Mouse (Mus musculus) hindbrain, postnatal 0 days (tissue): ENCODE measurements around the gene Specc1. TPM values are rescaled to one million over a fixed set of nuclear protein-coding genes. Genes with fewer than 3 reads are reported as not detected.

ENCODE experiments used
- ATAC-seq: fragments of 200-750 bp; cut with Nextera tagmentation; 2 replicates; pipeline ENCODE4 v1.8.0; 2017; ENCODE audit warnings: mild to moderate bottlenecking, moderate TSS enrichment, moderate library complexity
- DNase-seq: peaks from one replicate; pipeline ENCODE4 v3.0.0-alpha.2; 2015; ENCODE audit warnings: low spot score
- H3K27ac ChIP-seq: fragments of 300-500 bp; sonication (generic); 2 replicates; pipeline ENCODE4 v1.5.1; 2014; ENCODE audit warnings: mild to moderate bottlenecking
- H3K27me3 ChIP-seq: fragments of 300-500 bp; sonication (generic); 2 replicates; pipeline ENCODE4 v1.6.1; 2014; ENCODE audit warnings: low read length, mixed read lengths; ENCODE audit not compliant: insufficient read depth
- H3K36me3 ChIP-seq: fragments of 300-500 bp; sonication (generic); 2 replicates; pipeline ENCODE4 v1.6.1; 2014; ENCODE audit warnings: low read length, mixed read lengths; ENCODE audit not compliant: insufficient read depth
- H3K4me1 ChIP-seq: fragments of 300-500 bp; sonication (generic); 2 replicates; pipeline ENCODE4 v1.6.1; 2014; ENCODE audit warnings: antibody characterized with exemption, low read length, mixed read lengths; ENCODE audit not compliant: insufficient read depth
- H3K4me2 ChIP-seq: fragments of 300-500 bp; sonication (generic); 2 replicates; pipeline ENCODE4 v1.6.1; 2014; ENCODE audit warnings: low read depth, mild to moderate bottlenecking, low read length, moderate library complexity, mixed read lengths
- H3K4me3 ChIP-seq: fragments of 300-500 bp; sonication (generic); 2 replicates; pipeline ENCODE4 v1.5.1; 2014; ENCODE audit warnings: low read length
- H3K9ac ChIP-seq: fragments of 300-500 bp; sonication (generic); replicated peaks from 2 replicates; pipeline ENCODE4 v1.6.1; 2014; ENCODE audit warnings: mild to moderate bottlenecking, low read length, moderate library complexity, mixed read lengths
- H3K9me3 ChIP-seq: fragments of 300-500 bp; sonication (generic); 2 replicates; pipeline ENCODE4 v1.6.1; 2016; ENCODE audit warnings: low read length, mixed read lengths
- CTCF ChIP-seq: IDR thresholded peaks from 2 replicates; pipeline ENCODE4 v1.5.1; 2016; ENCODE audit warnings: antibody characterized with exemption, control low read depth, low read depth
- WGBS: fragments of 180-500 bp; shearing (Covaris S2); extraction: QIAGEN DNeasy Blood & Tissue Kit; methylation state at CpG from one replicate; pipeline ENCODE4 v1.1.7; 2014; 5-methylcytosine and 5-hydroxymethylcytosine counted together
- polyA plus RNA-seq: library from polyadenylated mRNA; unstranded; fragments of >200 nt; fragmentation: Nextera tagmentation; extraction: Ambion mirVana; gene quantifications from 2 replicates; pipeline ENCODE4 v1.2.1, GENCODE M21; 2015
- total RNA-seq: library from RNA; depleted of rRNA; stranded (reverse); fragments of >200 nt; gene quantifications from 2 replicates; pipeline ENCODE4 v1.2.3, GENCODE M21; 2014

Gene Specc1
- total and polyA plus RNA-seq, 2 experiments from 2014 or later, result 20.7 to 34.0 TPM

GRCm38 (mm10) chr11:62240631-62241261 lies 284.2 kb downstream of the Specc1 start:
- no peaks in the 10 kb centered on the region for H3K36me3 ChIP-seq
- no peak overlapping the region for H3K4me3 ChIP-seq
- H3K9ac ChIP-seq, result no peak overlapping the region
- no peak overlapping the region for H3K4me2 ChIP-seq
- H3K9me3 ChIP-seq, result no peaks in the 10 kb centered on the region
- DNase-seq (no peak), ATAC-seq (no peak)
- no peaks in the 10 kb centered on the region for H3K4me1 ChIP-seq
- H3K27me3 ChIP-seq, result no peaks in the 10 kb centered on the region
- no peak overlapping the region for H3K27ac ChIP-seq
- 79% methylated on average over 12 of the region's 12 CpGs for WGBS
- no peak for TF ChIP-seq CTCF

DNA sequence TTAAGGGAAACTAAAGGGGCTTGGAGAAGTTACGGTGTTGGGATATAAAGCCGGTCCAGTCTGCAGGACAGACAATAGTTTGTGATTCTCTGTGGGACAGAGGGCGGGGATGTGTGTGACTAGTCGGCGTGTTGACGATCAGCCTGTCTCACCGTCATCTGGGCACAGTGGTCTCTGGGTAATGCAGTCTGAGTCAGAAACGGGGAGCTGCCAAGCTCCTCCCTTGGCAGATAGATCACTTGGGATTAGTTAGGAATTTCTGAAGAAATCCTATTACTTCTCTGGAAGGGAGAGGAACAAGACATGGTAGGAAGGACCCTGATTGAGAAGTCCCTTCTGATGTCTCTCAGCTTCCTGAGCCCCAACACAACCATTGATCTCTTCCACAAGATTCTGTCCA lies 287.3 kb downstream of the Specc1 start:
- ATAC-seq, result no peak
- TF ChIP-seq CTCF, result no peak
- no peak for DNase-seq
- no peaks in the 10 kb centered on the region for H3K27me3 ChIP-seq
- 80% methylated on average over 8 of the region's 8 CpGs for WGBS
- no peak overlapping the region for H3K27ac ChIP-seq
- H3K9me3 ChIP-seq, result no peaks in the 10 kb centered on the region
- no peak overlapping the region for H3K4me2 ChIP-seq
- no peak overlapping the region for H3K4me3 ChIP-seq
- no peak overlapping the region for H3K9ac ChIP-seq
- H3K36me3 ChIP-seq, result no peaks in the 10 kb centered on the region
- H3K4me1 ChIP-seq, result no peaks in the 10 kb centered on the region

DNA sequence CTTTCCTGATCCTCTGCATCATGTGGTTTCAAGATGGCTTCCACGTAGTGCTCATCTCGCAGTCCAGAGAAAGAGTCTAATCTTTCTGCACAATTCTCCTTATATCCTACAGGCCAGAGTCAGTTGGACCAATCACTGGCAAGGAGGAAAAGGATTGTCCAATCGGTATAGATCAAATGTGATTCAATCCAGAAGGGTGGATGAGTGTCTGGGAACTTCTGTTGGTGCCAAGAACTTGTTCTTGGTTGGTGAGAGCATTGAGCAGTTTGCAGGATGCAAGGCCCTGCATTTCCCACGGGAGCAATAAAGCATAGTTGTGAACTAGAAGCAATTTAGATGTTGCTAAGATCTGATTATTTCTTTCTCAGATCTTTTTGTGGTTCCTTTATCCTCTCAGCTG lies 287.9 kb downstream of the Specc1 start:
- Histone ChIP-seq H3K27me3 (no peaks in the 10 kb centered on the region), H3K9me3 (no peaks in the 10 kb centered on the region), H3K4me2 (no peak overlapping the region), H3K4me1 (peaks cover 3% of the 10 kb centered on the region; the same call in 1 of the 2 replicates), H3K4me3 (no peak overlapping the region), H3K9ac (no peak overlapping the region), H3K27ac (no peak overlapping the region), H3K36me3 (no peaks in the 10 kb centered on the region)
- DNase-seq (no peak), ATAC-seq (no peak)
- 91% methylated on average over 4 of the region's 4 CpGs for WGBS
- no peak for TF ChIP-seq CTCF

GRCm38 (mm10) chr11:62247759-62248400 lies 291.3 kb downstream of the Specc1 start:
- ATAC-seq, result no peak

DNA sequence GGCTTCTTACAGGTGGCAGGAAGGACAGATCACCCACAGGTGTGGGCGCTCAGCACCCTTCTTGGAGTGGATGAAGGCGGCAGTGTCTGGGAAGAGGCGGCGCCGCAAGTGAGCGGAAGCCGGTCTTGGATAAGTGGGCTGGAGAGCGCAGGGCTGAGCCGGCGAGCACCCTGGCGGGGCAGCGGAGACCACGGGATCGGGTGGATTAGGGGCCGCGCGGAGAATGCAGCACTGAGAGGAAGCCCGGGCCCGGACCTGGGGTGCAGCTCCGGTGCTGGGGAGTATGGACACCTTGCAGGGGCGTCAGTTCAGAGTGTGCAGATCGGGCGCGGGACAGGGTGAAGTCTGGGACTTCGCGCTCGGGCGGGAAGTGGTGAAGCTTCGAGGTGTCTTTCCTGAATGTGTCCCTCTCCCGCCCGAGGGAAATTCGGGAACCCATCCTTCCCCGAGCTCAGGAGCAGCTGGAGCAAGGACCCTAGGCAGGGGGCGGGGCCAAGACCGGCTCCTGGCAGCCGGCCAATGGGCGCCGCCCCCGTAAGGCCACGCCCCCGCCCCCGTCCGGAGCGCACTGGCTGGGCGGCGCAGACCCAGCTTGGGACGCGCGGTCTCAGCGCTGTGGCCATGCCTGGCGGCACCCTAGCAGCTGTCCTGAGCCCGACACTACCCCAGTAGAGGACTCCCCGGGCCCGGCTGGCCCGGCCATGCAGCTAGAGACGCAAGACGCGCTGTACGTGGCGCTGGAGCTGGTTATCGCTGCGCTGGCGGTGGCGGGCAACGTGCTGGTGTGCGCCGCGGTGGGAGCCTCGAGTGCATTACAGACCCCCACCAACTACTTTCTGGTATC lies 292.1 kb downstream of the Specc1 start, which contains the start of gene Adora2b:
TSS of gene Adora2b (plus strand) at position 584 of the 844 bp plus-strand sequence.
- peaks cover 4% of the 10 kb centered on the region; the same call in 1 of the 2 replicates for H3K4me1 ChIP-seq
- peak; percentile 77 for DNase-seq
- H3K9me3 ChIP-seq, result no peaks in the 10 kb centered on the region
- ATAC-seq, result peak; percentile 89
- WGBS, result under 1% methylated on average over 64 of the region's 69 CpGs
- H3K4me3 ChIP-seq, result peak within 1 kb of the TSS; percentile 61
- H3K9ac ChIP-seq, result peak within 1 kb of the TSS; percentile 48
- no peak for TF ChIP-seq CTCF
- no peaks in the 10 kb centered on the region for H3K36me3 ChIP-seq
- peak within 1 kb of the TSS; percentile 46 for H3K27ac ChIP-seq
- peak within 1 kb of the TSS; percentile 100 for H3K4me2 ChIP-seq
- H3K27me3 ChIP-seq, result no peaks in the 10 kb centered on the region

More at GRCm38 (mm10) chr11:62247759-62248400, 291.3 kb downstream of the Specc1 start:
- no peak for TF ChIP-seq CTCF
- H3K36me3 ChIP-seq, result no peaks in the 10 kb centered on the region
- peaks cover 4% of the 10 kb centered on the region; the same call in 1 of the 2 replicates for H3K4me1 ChIP-seq
- H3K9ac ChIP-seq, result peak overlapping the region; percentile 48
- no peak overlapping the region for H3K27ac ChIP-seq
- 39% methylated on average over 18 of the region's 18 CpGs for WGBS
- no peaks in the 10 kb centered on the region for H3K27me3 ChIP-seq
- no peak for DNase-seq
- peak overlapping the region; percentile 61 for H3K4me3 ChIP-seq
- H3K9me3 ChIP-seq, result no peaks in the 10 kb centered on the region
- H3K4me2 ChIP-seq, result peak overlapping the region; percentile 100

DNA sequence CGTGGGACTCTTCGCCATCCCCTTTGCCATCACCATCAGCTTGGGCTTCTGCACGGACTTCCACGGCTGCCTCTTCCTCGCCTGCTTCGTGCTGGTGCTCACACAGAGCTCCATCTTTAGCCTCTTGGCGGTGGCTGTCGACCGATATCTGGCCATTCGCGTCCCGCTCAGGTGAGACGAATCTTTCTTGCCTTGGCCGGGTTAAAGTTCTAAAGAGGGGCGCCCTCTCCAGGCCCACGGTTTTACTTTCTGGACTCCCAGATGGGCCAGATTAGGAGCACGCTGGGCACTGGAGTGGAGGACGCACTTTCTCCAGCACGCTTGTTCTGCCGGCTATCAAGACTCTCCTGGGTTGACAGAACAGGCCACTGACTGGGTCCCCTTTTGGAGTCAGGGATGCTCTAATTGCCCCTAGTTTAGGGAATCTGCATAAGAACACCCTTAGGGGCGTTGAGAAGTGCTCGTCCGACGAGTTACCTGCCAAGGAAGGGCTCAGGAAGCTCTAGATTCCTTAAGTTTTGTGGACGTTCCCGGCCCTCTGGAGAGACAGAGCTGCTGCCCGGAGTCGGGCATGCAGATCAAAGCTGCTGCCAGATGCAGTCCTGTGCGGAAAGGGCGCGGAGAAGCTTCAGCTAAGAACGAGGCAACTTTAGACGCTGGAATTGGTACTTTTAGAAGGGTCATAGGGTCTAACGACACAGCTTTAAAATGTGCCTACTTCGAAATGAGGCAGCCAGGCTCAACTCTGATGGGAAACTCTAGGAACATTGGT lies 292.9 kb downstream of the Specc1 start:
- WGBS, result 2% methylated on average over 35 of the region's 35 CpGs
- TF ChIP-seq CTCF, result no peak
- DNase-seq, result peak; percentile 41
- Histone ChIP-seq H3K4me1 (peaks cover 4% of the 10 kb centered on the region; the same call in 1 of the 2 replicates), H3K36me3 (no peaks in the 10 kb centered on the region), H3K9me3 (no peaks in the 10 kb centered on the region), H3K4me2 (peak overlapping the region; percentile 100), H3K4me3 (peak overlapping the region; percentile 61), H3K9ac (peak overlapping the region; percentile 48), H3K27me3 (no peaks in the 10 kb centered on the region), H3K27ac (peak overlapping the region; percentile 46)
- peak; percentile 14; the same call in 1 of the 2 replicates for ATAC-seq
